Mouse (Mus musculus): ENCODE measurements around the gene Cdk5.
A peak's percentile ranks its signal among the peaks of the same experiment; 100 is the strongest.

The Cdk5 gene

DNA sequence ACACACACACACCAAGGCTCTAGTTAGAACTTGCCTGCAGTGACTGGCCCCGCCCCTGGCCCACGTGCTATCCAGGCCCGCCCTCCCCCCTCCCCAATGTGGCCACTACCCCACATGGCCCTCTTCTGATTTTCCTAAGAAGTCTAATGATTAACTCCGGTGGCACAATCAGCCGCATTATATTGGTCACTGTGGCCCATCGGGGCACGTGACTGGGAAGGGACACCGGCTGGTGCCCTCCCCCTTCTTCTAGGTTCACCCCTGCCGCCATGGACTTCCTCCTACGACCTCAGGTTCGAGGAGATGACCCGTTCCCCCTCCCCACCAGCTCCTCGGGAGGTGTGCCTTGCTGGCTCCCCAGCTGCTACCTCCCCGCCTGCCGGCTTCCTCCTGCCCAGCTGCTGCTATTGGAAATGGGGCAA lies 4.7 kb upstream of the Cdk5 start:
- DNase-seq (ENCODE audit: low spot score) = peak; percentile 25

- DNase-seq (ENCODE audit: low spot score) = no peak
These were observed 3.9 kb upstream of the Cdk5 start for GRCm38 (mm10) chr5:24427285-24427633.

DNA sequence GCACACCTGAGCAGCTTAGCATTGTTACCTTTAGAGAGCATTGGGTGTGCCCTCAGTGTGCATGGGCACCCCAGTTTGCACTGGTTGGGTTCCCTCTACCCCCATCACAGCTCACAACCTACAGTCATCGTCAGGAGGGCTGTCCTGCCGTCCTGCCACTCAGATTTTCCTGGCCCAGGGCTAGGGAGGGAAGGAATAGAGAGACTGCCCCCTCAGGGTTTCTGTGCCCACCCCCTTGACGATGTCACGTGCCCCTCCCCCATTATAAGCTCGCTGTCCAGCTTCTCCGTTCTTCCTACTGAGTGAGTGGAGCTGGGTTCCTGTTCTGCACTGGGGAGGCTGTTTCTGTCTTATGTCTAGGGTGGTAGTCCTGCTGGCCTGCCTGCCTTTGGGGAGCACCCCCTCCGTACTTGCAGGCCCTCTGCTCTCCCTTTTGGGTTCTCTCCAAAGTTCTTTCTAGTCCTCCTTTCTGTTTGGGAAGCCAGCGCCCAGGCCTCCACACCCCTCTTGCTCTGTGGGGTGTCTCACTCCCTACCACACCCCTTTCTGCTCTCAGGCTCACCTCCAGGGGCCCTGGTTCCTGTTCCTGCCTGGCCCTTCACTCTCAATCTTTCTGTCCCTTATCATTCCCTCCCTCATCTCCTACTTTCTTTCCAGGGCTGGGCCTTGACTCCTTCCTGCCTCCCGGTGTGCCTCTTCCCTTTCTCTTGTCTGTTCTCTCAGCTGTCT lies 3.4 kb upstream of the Cdk5 start:
- DNase-seq (ENCODE audit: low spot score) = no peak

DNA sequence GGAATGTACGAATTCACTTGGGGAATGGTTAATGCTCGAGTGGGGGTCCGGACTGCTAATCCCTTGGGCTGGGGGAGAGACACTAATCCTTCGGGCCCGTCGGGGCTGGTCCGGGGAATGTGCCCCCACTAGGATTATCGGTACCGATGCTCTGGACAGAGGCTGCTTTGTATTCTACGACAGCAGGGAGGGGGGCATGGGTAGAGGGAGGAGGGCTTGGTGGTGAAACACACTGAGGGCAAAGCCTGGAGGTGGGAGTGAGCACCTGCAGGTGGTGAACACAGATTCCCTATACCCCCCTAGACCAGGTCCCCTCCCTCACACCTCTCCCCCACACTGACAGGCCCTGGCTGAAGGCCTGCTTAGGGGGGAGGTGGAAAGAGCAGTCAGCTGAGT lies 2.7 kb upstream of the Cdk5 start:
- DNase-seq (ENCODE audit: low spot score) = no peak

GRCm38 (mm10) chr5:24425421-24426036 lies 2.2 kb upstream of the Cdk5 start:
- DNase-seq (ENCODE audit: low spot score) = peak; percentile 64

DNA sequence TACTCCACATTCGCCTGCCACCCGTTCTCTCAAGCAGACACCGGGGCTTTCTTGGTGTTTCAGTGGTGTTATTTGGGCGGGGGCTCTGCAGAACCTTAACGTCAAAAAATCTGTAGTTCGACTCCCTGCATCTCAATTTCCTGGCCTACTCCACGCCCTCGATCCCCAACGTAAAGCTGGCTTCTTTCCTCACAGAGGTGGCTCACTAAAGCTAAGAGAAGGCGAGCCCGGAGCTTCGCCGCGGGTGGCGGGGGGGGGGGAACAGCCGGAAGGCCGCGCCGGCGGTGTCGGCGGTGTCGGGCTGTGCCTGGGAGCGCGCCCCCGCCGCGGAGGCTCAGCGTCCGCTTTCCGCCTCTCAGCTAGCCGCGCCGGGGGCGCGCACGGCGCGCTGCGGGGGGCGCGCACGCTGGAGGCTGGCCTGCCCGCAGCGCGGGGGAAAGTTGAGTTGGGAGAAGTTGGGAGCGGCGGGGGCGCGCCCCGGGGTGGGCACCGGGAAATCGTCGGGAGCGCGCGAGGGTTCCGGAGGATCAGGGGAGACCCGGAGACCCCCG lies 1.6 kb upstream of the Cdk5 start:
- peak; percentile 84 for DNase-seq (ENCODE audit: low spot score)

- DNase-seq (ENCODE audit: low spot score) = peak; percentile 37
These were observed 863 bp upstream of the Cdk5 start for GRCm38 (mm10) chr5:24424004-24424781.

- no peak for DNase-seq (ENCODE audit: low spot score)
These were observed 2.9 kb downstream of the Cdk5 start for GRCm38 (mm10) chr5:24420381-24420780.

GRCm38 (mm10) chr5:24417587-24417986 lies 5.7 kb downstream of the Cdk5 start:
- DNase-seq (ENCODE audit: low spot score) = no peak

- DNase-seq (ENCODE audit: low spot score) = peak; percentile 63
These were observed 7.1 kb downstream of the Cdk5 start for GRCm38 (mm10) chr5:24416222-24416736.

GRCm38 (mm10) chr5:24413938-24414337 lies 9.4 kb downstream of the Cdk5 start:
- no peak for DNase-seq (ENCODE audit: low spot score)

DNA sequence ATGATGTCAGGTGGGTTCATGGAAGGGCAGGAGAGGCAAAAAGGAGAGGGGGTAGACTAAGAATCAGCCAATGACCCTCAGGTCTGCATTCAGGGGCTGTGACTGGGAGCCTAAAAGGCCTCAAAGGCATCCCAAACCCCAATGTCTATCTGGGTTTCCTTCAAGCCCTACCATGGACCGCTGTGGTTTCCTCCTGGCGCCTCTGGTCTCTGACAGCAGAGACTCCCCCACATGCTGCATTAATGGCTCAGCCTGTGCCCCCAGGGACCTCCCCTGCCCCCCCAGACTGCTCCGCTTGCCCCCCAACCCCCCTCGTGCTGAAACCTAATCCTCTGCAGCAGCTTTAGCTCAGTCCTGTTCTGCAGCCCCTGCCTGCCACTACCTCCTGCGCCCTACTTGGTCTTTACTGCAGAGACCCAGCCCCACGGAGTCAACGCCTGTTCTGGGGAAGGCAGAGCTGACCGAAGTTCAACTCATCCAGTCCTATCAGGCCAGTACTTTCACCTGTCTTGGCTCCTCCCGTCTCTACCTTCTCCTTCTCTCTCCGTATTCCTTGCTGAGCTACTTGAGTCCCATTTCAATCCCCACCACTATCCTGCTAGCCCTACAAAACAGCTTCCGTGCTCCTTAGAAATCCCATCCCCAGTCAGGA lies 10.2 kb downstream of the Cdk5 start, which contains the start of gene Asic3:
Gene Asic3 (plus strand): TSS at position 351 of the 652 bp plus-strand sequence.
- DNase-seq (ENCODE audit: low spot score) = no peak

DNA sequence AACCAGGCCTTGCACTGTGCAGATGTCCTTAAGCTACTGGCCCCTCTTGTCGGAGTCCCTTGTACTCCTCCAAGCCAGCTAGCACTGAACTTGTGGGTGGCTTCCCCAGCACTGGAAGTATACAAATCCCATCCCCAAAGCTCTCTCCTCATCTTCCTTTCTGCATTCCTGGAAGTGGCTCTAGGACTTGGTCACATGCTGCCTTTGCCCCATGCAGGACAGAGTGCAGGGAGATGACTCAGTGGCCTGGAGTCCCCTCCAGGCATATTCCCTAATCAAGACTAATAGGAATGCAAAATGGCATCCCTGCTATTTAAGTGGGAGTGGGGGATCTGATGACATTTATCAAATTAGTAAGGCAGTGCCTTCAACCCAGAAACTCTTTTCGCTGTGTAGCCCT lies 11.3 kb downstream of the Cdk5 start:
- DNase-seq (ENCODE audit: low spot score) = no peak

- DNase-seq (ENCODE audit: low spot score) = no peak
These were observed 13.9 kb downstream of the Cdk5 start for GRCm38 (mm10) chr5:24409466-24409865.

GRCm38 (mm10) chr5:24408651-24409050 lies 14.7 kb downstream of the Cdk5 start:
- no peak for DNase-seq (ENCODE audit: low spot score)

DNA sequence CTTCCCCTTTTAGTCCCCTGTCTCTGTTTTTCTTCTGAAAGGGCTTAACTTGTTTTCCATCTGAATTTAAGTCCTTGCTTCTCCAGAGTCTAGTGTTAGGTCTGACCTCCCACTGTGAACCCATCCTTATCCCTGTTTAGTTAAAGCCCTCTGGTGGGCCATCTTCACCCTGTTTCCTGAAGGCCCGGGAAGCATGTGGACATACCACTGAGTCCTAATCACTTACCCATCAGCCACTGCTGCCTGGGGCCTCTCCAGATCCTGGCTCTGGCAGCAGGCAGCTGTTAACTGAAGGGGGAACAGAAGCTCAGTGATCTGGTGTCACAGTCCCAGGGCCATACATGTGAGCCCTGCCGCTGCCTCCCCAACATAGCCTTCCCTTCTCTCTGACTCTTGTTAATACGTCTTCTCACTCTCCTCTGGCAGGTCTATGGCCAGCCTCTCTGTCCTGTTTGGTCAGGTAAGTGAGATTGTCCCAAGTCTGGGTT lies 17.9 kb downstream of the Cdk5 start:
- DNase-seq (ENCODE audit: low spot score) = no peak

DNA sequence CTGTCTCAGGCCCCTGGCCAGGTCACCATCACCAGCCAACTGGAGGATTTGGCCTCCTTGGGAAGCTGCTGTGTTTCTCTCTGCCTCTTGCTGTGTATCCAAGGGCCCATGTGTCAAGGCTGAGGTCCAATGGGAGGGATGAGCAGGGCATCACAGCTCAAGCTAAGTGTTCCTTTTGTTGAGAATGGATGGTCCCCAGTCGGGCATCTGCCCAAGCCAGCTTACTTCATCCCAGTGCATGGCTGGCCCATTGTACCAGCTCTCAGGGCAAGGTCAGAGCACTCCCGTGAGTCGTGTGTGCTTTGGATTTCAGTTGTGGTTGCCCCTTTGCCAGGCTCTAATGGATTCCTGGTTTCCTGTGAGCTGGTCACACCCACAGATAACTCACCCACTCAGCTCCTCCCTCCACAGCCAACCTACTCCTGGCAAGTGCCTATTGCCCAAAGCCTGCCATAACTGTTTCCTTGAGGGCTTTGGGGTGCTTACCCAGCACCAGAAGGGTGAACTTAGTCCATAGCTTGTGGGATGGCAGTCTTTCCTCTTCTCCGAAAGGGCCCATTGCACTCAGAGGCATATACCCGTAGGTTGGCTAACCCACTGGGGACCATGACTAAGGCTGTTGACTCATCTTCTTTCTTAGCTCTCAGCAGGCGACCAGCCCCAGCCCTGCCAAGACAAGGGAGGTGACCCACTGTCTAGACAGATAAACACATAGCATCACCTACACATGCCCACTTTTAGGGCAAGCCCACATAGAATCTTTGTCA lies 18.6 kb downstream of the Cdk5 start:
- DNase-seq (ENCODE audit: low spot score) = no peak

- no peak for DNase-seq (ENCODE audit: low spot score)
These were observed 21.4 kb downstream of the Cdk5 start for GRCm38 (mm10) chr5:24401969-24402368.

GRCm38 (mm10) chr5:24400911-24401605 lies 22.3 kb downstream of the Cdk5 start:
- DNase-seq (ENCODE audit: low spot score) = no peak

DNA sequence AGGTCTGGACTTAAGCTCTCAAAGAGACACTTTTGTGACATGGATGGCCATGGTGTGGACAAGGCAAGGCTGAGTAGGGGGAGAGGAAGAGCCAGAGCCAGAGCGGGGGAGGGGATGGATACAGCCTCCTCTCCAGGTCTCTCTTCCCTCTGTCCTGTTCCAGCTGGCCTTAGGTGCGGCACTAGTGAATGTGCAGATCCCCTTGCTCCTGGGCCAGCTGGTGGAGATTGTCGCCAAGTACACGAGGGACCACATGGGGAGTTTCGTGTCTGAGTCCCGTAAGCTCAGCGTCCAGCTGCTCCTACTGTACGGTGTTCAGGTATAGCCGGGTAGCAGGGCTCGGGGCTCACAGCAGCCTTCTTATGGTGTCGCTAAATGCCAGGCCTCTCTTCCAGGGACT lies 23.0 kb downstream of the Cdk5 start:
- DNase-seq (ENCODE audit: low spot score) = no peak

Measured in urinary bladder, postnatal 14 days (tissue).